Mouse (Mus musculus): Measurements from ENCODE around the gene Mex3d.

DNA sequence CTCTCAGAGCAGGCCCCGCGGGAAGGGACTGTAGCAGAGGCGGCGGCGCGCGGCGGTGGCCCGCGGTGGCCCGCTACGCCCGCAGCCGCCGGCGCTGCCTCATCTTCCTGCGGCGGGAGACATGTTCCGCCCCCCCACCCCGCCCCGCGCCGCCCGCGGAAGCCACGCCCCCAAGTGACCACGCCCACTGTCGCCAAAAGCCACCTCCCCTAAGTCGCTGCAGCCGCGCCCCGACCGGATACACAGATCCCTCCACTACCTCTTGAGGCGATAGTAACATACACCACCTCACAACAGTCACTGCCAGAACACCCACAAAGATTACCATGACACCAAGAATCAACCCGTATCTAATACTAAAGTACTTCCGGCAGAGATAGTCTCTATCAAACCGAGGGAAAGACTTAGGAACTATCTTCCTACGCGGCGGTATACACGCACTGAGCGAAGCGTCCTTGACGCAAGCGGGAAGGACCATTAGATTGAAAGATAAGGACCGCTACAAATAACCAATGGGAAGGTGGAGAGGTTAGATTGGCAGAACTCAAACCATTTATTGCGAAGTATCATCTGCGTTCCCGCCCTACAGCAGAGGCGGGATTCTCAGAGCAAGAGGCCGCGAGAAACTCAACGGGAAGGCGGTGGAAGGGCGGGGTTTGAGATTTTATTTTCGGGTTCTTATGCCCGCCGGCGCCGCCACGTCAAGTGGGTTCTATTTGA lies 46.2 kb upstream of the Mex3d start, which contains the start of gene Tcf3:
- peak; percentile 4; the same call in 1 of the 2 replicates for TF ChIP-seq CTCF (IDR thresholded peaks at IDR 0.05; ENCODE audit: low read depth)
- TF ChIP-seq EP300 (IDR thresholded peaks at IDR 0.05; ENCODE audit: low read depth) = peak; percentile 95

Data from liver, postnatal 0 days (tissue).